Mouse (Mus musculus) heart, postnatal 10 days (tissue): ENCODE results near the gene Ppp1r9a. TPM values are rescaled to one million over a fixed set of nuclear protein-coding genes. Genes with fewer than 3 reads are reported as not detected.

Experiments
- DNase-seq, 2 experiments: peaks; one replicate each; pipeline ENCODE4 v3.0.0; 2021
- intact Hi-C: fragments of 180-260 bp; cut with DNase I; formaldehyde crosslinking; loops from one replicate; pipeline ENCODE4 v1.15.1; 2025
- total RNA-seq, 2 experiments: library from RNA; stranded (reverse); gene quantifications; 2 replicates each; pipeline ENCODE4 v1.2.3; 2021

The Ppp1r9a gene
- total RNA-seq, 2 experiments from 2014 or later = 21.8 to 24.8 TPM

DNA sequence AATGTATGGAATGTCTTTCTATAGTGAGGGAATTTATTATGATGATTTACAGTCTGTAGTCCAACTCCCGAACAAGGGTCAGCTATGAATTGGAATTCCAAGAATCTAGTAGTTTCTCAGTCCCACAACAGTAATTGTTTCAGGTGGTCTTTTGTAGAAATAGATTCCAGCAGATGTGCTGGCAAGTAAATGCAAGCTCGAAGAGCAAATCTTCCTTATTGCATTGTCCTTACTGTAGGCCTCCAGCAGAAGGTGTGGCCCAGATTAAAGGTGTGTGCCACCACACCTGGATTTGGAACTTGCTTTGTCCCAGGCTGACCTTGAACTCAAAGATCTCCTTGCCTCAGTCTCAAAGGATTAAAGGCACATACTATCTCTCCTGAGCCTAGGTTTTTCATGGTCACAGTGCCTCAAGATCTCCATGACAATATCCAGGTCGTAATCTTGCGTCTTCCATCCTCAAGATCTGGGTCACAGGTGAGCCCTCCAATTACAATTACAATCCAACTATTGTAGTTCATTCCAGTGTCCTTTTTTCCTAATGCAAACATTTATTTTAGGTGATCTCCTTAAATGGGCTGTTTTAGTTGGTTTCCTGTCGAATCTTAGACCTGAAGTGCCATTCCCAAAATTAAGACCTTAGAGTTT, 130.4 kb downstream of the Ppp1r9a start:
- intact Hi-C loops = no loop called here
- no peak for DNase-seq

- peak in 1 of 2 experiments; percentile 36 for DNase-seq
- intact Hi-C loops = no loop called here
Observed at GRCm38 (mm10) chr6:5037225-5037624, 134.5 kb downstream of the Ppp1r9a start.

GRCm38 (mm10) chr6:5038140-5038749, 135.5 kb downstream of the Ppp1r9a start:
- intact Hi-C loops = no loop called here
- no peak for DNase-seq

DNA sequence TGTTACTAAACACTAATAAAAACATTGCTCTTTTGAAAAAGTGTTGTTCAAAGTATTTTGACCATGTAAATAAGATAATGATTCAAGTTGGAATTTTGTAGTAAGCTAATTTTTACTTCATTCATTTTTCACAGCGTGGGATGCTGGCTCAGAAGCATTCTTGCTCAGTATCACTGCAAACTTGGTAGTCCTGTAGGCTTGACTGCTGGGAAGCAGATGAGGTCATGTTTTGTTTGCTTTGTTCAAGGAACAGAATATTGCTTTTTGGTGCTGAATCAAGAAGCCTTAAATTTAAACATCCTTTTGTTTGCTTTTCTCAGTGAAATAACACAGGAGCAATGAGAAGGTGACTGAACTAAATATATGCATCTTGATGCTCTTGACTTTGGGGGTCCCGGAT, 136.6 kb downstream of the Ppp1r9a start:
- intact Hi-C loops = no loop called here
- DNase-seq = peak in 1 of 2 experiments; percentile 12

DNA sequence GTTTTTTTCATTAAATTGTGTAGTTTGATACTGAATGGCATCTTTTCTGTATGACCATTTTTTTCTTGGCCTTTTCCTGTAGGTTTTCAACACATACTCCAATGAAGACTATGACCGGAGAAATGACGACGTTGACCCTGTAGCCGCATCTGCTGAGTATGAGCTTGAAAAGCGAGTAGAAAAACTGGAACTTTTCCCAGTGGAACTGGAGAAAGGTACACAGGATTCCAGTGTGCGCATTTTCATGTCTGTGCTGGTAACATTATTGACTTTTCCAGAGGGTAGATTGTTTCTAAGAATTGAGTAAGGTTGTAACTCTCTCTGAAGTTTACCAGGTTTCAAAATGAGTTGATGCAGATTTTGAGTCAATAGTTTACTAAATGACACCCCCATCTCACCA, 143.1 kb downstream of the Ppp1r9a start:
- DNase-seq = no peak
- intact Hi-C loops = no loop called here

DNA sequence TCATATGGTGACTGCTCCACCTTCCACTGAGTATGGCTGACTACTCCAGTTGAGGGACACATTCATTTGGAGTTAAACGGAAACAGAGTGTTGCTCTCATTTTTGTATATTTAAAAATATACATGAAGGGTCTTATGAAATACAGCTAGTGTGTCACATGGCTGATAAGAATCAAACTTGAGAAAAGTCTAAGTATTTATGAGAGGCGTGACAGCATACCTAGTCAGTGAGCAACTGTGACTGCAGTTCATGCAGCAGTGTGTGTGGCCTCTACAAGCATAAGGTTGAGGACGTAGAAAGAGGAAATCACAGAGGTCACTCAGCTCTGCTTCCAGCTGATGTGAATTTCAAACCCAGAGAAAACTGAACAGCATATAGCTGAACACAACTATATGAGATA, 145.3 kb downstream of the Ppp1r9a start:
- no peak for DNase-seq
- intact Hi-C loops = no loop called here

- peak in 1 of 2 experiments; percentile 6 for DNase-seq
- intact Hi-C loops = no loop called here
Observed at GRCm38 (mm10) chr6:5052309-5052708, 149.6 kb downstream of the Ppp1r9a start.

GRCm38 (mm10) chr6:5054446-5055095, 151.9 kb downstream of the Ppp1r9a start:
- DNase-seq = no peak
- intact Hi-C loops = no loop called here

GRCm38 (mm10) chr6:5074736-5075135, 172.0 kb downstream of the Ppp1r9a start:
- DNase-seq = no peak
- intact Hi-C loops = no loop called here

DNA sequence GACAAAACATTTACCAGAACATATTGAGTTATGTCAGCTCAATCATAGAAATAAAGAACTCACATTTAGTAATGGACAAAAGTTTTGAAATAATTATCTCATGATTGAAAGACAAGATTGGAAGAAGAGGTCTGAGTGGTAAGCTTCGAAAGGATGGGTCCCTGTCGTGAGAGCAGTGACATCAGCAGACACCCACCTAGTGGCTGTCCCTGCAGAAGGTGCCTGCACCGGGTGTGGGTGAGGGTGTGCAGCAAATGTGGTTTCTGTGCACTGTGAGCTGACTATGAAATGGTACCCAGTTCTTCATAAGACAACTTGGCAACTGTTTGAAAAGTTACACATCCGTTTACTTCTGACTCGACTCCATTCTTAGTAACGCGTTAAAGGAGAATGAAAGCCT, 173.0 kb downstream of the Ppp1r9a start:
- intact Hi-C loops = no loop called here

DNA sequence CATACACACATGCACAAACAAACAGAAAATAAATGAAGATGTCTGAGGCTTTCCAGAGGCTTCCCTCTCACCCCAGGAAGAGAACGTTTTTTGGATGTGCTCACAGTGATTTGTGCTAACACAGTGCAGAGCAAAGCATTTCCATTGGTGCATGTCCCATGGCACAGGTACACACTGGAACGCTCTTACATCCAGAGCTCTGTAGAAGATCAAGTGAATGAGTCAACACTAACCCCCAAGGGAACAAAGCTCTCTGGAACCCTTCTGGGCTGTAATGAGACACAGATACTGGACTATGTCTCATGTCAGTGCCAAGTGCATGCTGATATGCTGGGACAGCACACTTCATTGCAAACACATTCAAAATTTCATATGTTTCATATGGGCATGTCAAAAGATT, 175.3 kb downstream of the Ppp1r9a start:
- no peak for DNase-seq
- intact Hi-C loops = no loop called here

More for the DNA sequence above, 173.0 kb downstream of the Ppp1r9a start:
- no peak for DNase-seq

DNA sequence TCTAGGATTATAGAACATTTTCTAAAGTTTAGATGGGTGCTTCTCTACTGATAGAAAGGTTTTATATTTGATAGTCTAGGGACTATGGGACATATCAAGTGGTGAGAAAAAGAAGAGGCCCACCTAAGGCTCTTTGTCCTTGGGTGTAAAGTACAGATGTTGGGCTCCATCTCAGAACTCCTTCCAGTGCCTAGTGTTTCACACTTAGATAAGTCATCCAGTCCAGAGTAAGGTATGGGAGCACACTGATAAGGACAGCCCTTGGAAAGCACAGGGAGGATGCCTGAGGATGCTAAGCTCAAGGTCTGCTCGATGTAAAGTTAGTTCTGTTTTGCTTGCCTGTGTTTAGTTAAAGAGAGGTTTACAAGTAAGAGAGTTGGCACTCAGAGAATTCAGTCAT, 176.4 kb downstream of the Ppp1r9a start:
- intact Hi-C loops = no loop called here
- DNase-seq = no peak

GRCm38 (mm10) chr6:5080094-5080493, 177.4 kb downstream of the Ppp1r9a start:
- DNase-seq = no peak
- intact Hi-C loops = loop anchor here (5.0 kb wide), 3 partner anchors 63 to 178 kb away; partner anchors contain the start of gene Ppp1r9a

- intact Hi-C loops = loop anchor here (5.0 kb wide), 3 partner anchors 63 to 178 kb away; partner anchors contain the start of gene Ppp1r9a
- no peak for DNase-seq
Observed at GRCm38 (mm10) chr6:5080496-5080895, 177.8 kb downstream of the Ppp1r9a start.

GRCm38 (mm10) chr6:5081099-5081498, 178.4 kb downstream of the Ppp1r9a start:
- peak in 1 of 2 experiments; percentile 29 for DNase-seq
- intact Hi-C loops = loop anchor here (5.0 kb wide), 3 partner anchors 64 to 179 kb away; partner anchors contain the start of gene Ppp1r9a

- intact Hi-C loops = loop anchor here (5.0 kb wide), 3 partner anchors 65 to 180 kb away; partner anchors contain the start of gene Ppp1r9a
- no peak for DNase-seq
Observed at GRCm38 (mm10) chr6:5082144-5082543, 179.4 kb downstream of the Ppp1r9a start.

DNA sequence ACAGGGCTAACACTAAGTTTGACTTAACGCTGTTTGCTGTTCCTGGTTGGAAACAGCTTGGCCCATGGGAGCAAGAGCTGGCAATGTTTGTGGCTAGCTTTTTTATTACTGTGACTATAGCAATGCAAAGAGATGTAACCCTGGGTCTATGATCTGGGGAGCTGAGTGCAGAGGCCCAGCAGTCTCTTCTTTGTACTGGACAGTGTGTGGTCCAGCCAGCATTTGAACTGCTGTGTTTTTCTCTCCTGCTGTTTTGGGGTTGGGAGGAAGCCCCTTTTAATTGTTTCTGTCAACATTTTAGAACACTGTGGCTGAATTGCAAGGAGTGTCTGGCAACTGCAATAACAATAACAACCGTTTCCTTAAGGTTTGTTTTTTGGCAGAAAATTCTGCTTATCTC, 180.0 kb downstream of the Ppp1r9a start:
- no peak for DNase-seq
- intact Hi-C loops = loop anchor here (5.0 kb wide), 3 partner anchors 65 to 180 kb away; partner anchors contain the start of gene Ppp1r9a

DNA sequence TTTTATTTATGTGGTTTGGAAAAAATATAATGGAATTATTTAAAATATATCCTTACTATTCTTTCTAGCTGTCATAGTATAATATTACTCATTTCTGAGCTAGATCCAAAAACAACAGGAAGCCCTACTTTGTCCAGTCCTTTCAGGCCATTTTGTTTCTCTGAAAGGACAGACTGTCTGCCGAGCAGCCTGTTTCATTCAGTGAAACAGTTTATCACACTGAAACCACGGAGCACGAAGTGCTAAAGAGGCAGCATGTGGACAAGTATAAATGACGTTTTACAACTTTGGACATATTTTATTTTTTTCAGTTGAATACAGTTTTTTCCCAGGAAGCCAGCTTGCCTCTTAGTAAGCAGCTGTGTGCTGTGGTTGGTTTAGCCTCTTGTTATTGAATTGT, 181.2 kb downstream of the Ppp1r9a start:
- no peak for DNase-seq
- intact Hi-C loops = loop anchor here (5.0 kb wide), 3 partner anchors 67 to 182 kb away; partner anchors contain the start of gene Ppp1r9a

DNA sequence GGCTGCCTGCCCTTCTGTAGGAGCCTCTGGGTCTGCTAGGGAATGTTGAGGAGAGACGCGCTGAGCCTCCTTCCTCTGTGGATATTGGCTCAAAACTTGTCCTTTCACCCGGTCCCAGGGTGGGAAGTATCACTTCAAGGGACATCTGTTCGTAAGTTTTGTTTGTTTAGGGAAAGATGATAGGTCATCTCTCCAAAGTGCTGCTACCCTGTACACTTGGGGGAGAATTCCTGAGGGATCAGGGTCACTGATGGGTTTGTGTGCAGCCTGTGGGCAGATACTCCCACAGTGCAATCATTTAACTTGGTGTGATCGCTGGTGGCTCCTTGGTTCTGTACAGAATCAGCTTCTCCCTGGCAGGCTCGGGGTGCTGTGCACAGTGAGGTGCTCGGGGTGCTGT, 189.2 kb downstream of the Ppp1r9a start:
- DNase-seq = no peak
- intact Hi-C loops = no loop called here

GRCm38 (mm10) chr6:5092795-5093194, 190.1 kb downstream of the Ppp1r9a start:
- intact Hi-C loops = no loop called here
- no peak for DNase-seq

GRCm38 (mm10) chr6:5093516-5093915, 190.8 kb downstream of the Ppp1r9a start:
- peak; percentile 68 to 77 for DNase-seq
- intact Hi-C loops = no loop called here
